Mouse (Mus musculus): ENCODE data around the gene Fgfr1op. TPM values are rescaled to one million over a fixed set of nuclear protein-coding genes. Genes with fewer than 3 reads are reported as not detected.

The Fgfr1op gene
- 7.5 and 9.4 TPM in 2 replicates for polyA plus RNA-seq (2021; fragmentation: Nextera tagmentation)
- long read RNA-seq, experiment 1, transcript Fgfr1op-201 (12 exons, 3,077 nt), result major isoform, 17 of 20 reads
- long read RNA-seq, experiment 1, partial matches to known transcripts, result 1 of 20 reads
- long read RNA-seq, experiment 1, other reads (novel, unspliced or antisense), result 1 of 20 reads
- long read RNA-seq, experiment 2, transcript Fgfr1op-202 (13 exons, 3,505 nt), result minor isoform, 5 of 140 reads
- long read RNA-seq, experiment 2, transcript Fgfr1op-201 (12 exons, 3,077 nt), result major isoform, 112 of 140 reads
- long read RNA-seq, experiment 2, partial matches to known transcripts, result 9 of 140 reads
- long read RNA-seq, experiment 2, other reads (novel, unspliced or antisense), result 14 of 140 reads

GRCm38 (mm10) chr17:8164701-8165607 lies at the start of gene Fgfr1op:
TSS of gene Fgfr1op (plus strand) at chr17:8165501.

GRCm38 (mm10) chr17:8147439-8148316 lies 17.6 kb upstream of the Fgfr1op start, which contains the start of the genes Gm49673 and Rnaset2a:
TSS of gene Gm49673 (minus strand) at chr17:8147788.
TSS of gene Rnaset2a (minus strand) at chr17:8148097.

GRCm38 (mm10) chr17:8235743-8236142 lies 70.4 kb downstream of the Fgfr1op start, which contains the start of gene Ccr6:
TSS of gene Ccr6 (plus strand) at chr17:8236043.

Other genes starting within 250 kb of the Fgfr1op start
- gene Tagap, start 239.5 kb upstream of the Fgfr1op start, polyA plus RNA-seq (2021; fragmentation: Nextera tagmentation), result 0.72 and 0.82 TPM in 2 replicates
- 85.9 and 87.1 TPM in 2 replicates for gene Rsph3a, start 219.9 kb upstream of the Fgfr1op start, polyA plus RNA-seq (2021; fragmentation: Nextera tagmentation)
- 0.16 and 0.23 TPM in 2 replicates for gene Gm49673, start 17.7 kb upstream of the Fgfr1op start, polyA plus RNA-seq (2021; fragmentation: Nextera tagmentation)
- 23.4 and 32.0 TPM in 2 replicates for gene Rnaset2a, start 17.4 kb upstream of the Fgfr1op start, polyA plus RNA-seq (2021; fragmentation: Nextera tagmentation)
- not detected in 2 replicates for gene Ccr6, start 70.5 kb downstream of the Fgfr1op start, polyA plus RNA-seq (2021; fragmentation: Nextera tagmentation)
- 640 and 708 TPM in 2 replicates for gene Mpc1, start 117.4 kb downstream of the Fgfr1op start, polyA plus RNA-seq (2021; fragmentation: Nextera tagmentation)
- 142 and 144 TPM in 2 replicates for gene Sft2d1, start 145.6 kb downstream of the Fgfr1op start, polyA plus RNA-seq (2021; fragmentation: Nextera tagmentation)
- gene Prr18, start 172.0 kb downstream of the Fgfr1op start, polyA plus RNA-seq (2021; fragmentation: Nextera tagmentation), result 10.3 and 11.9 TPM in 2 replicates
- 0.44 and 0.48 TPM in 2 replicates for gene T2, start 190.5 kb downstream of the Fgfr1op start, polyA plus RNA-seq (2021; fragmentation: Nextera tagmentation)

All from layer of hippocampus, adult 6 months (tissue).